Mouse (Mus musculus) thymus, adult 2 months (tissue): ENCODE results near the gene Greb1.

Source experiments
- CTCF ChIP-seq: fragments of 200-500 bp; IDR thresholded peaks from 2 replicates; pipeline ENCODE4 v1.5.1; 2012; ENCODE audit warnings: mild to moderate bottlenecking, control low read depth, low read length, moderate library complexity, borderline replicate concordance; ENCODE audit not compliant: control insufficient read depth, poor library complexity, insufficient read depth; ENCODE audit errors: extremely low read depth
- POLR2A ChIP-seq: fragments of 200-500 bp; IDR thresholded peaks from 2 replicates; pipeline ENCODE4 v1.6.1; 2012; ENCODE audit warnings: mild to moderate bottlenecking, low read length, control low read depth, moderate library complexity; ENCODE audit not compliant: control insufficient read depth, poor library complexity, insufficient read depth; ENCODE audit errors: extremely low read depth

DNA sequence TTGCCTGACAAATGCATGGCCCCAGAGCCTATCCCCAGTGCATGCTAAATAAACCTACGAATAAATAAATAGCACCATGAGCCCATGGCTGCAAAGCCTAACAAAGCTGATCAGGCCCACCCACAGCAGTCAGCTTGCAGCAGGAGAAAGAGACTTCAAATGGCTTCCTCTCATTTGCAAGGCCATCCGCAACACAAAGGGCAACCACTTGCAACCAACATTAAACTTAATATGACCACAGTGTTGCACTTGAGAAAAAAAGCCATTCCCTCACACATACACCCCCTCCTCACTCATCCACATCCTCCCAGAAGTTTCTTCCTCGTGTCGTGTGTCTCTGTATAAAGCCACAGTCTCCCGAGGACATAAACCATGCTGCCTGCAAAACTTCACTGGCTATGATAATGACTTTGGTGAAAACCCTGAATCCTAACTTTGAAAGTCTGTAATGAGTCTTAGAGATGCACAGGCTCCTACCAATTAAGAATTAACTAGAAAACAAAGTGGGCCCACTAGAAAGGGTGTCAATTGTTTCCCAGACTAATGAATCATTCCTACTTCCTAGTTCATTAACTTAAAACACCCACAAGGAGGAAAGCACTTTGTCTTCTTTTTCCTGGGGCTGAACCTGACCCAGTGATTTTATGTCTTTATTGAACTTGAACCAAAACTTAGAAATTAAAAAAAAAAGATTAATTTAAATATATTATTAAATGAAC is 2.7 kb upstream of the Greb1 start:
- TF ChIP-seq CTCF (no peak), POLR2A (no peak)
